Mouse (Mus musculus): ENCODE results near the gene Cma1.

GRCm38 (mm10) chr14:55944575-55944974, at the start of gene Cma1:
- TF ChIP-seq CTCF (IDR thresholded peaks at IDR 0.05; ENCODE audit: extremely low read depth, insufficient read length, insufficient replicate concordance, low read depth, low read length) (no peak), POLR2A (IDR thresholded peaks at IDR 0.05; ENCODE audit: low read depth, low read length) (no peak)

All from small intestine, adult 2 months (tissue).